Mouse (Mus musculus) heart, embryonic 16.5 days (tissue): ENCODE measurements around the gene Dusp14. TPM values are rescaled to one million over a fixed set of nuclear protein-coding genes. Genes with fewer than 3 reads are reported as not detected.

ENCODE experiments used
- ATAC-seq: fragments of 200-750 bp; cut with Nextera tagmentation; replicated peaks from 2 replicates; pipeline ENCODE4 v1.8.0; 2017; ENCODE audit warnings: moderate number of reproducible peaks; ENCODE audit not compliant: insufficient read depth, low FRiP score; ENCODE audit errors: extremely low read depth
- H3K27ac ChIP-seq: fragments of 300-500 bp; sonication (generic); 2 replicates; pipeline ENCODE4 v1.5.1; 2014; ENCODE audit warnings: mild to moderate bottlenecking, low read length, control low read depth, moderate library complexity
- H3K27me3 ChIP-seq: fragments of 300-500 bp; sonication (generic); 2 replicates; pipeline ENCODE4 v1.6.1; 2014; ENCODE audit warnings: low read length, mixed read lengths; ENCODE audit not compliant: control insufficient read depth, insufficient read depth
- H3K36me3 ChIP-seq: fragments of 300-500 bp; sonication (generic); 2 replicates; pipeline ENCODE4 v1.6.1; 2014; ENCODE audit not compliant: control insufficient read depth, insufficient read depth
- H3K4me1 ChIP-seq: fragments of 300-500 bp; sonication (generic); 2 replicates; pipeline ENCODE4 v1.6.1; 2014; ENCODE audit warnings: low read length, mixed read lengths; ENCODE audit not compliant: control insufficient read depth, insufficient read depth
- H3K4me2 ChIP-seq: fragments of 300-500 bp; sonication (generic); 2 replicates; pipeline ENCODE4 v1.6.1; 2014; ENCODE audit warnings: low read depth, mild to moderate bottlenecking, control low read depth, low read length
- H3K4me3 ChIP-seq: fragments of 300-500 bp; sonication (generic); 2 replicates; pipeline ENCODE4 v1.5.1; 2014; ENCODE audit warnings: mild to moderate bottlenecking, control low read depth, low read length
- H3K9ac ChIP-seq: fragments of 300-500 bp; sonication (generic); 2 replicates; pipeline ENCODE4 v1.6.1; 2014; ENCODE audit warnings: low read length, control low read depth
- H3K9me3 ChIP-seq: fragments of 300-500 bp; sonication (generic); replicated peaks from 2 replicates; pipeline ENCODE4 v1.6.1; 2016; ENCODE audit warnings: low read length; ENCODE audit not compliant: control insufficient read depth
- WGBS: fragments of 180-500 bp; shearing (Covaris S2); extraction: QIAGEN DNeasy Blood & Tissue Kit; methylation state at CpG from one replicate; pipeline ENCODE4 v1.1.7; 2014; 5-methylcytosine and 5-hydroxymethylcytosine counted together
- polyA plus RNA-seq: library from polyadenylated mRNA; unstranded; fragments of >200 nt; fragmentation: Nextera tagmentation; extraction: Ambion mirVana; gene quantifications from 2 replicates; pipeline ENCODE4 v1.2.1, GENCODE M21; 2015

The Dusp14 gene
- polyA plus RNA-seq, 1 experiment from 2014 or later: 7.2 TPM

GRCm38 (mm10) chr11:84072904-84073651 lies 4.0 kb upstream of the Dusp14 start:
- peaks cover 10% of the 10 kb centered on the region for H3K27me3 ChIP-seq
- no peaks in the 10 kb centered on the region for H3K36me3 ChIP-seq
- H3K4me3 ChIP-seq: no peak overlapping the region
- no peak overlapping the region for H3K27ac ChIP-seq
- no peaks in the 10 kb centered on the region for H3K9me3 ChIP-seq
- ATAC-seq: no peak
- 48% methylated on average over 9 of the region's 9 CpGs for WGBS
- H3K9ac ChIP-seq: no peak overlapping the region
- no peak overlapping the region for H3K4me2 ChIP-seq
- peaks cover 9% of the 10 kb centered on the region; the same call in 1 of the 2 replicates for H3K4me1 ChIP-seq

- H3K36me3 ChIP-seq: no peaks in the 10 kb centered on the region
- H3K4me1 ChIP-seq: peaks cover 21% of the 10 kb centered on the region
- H3K9ac ChIP-seq: peak overlapping the region; percentile 73
- no peak overlapping the region for H3K27ac ChIP-seq
- ATAC-seq: peak; percentile 50; the same call in 1 of the 2 replicates
- 2% methylated on average over 61 of the region's 63 CpGs for WGBS
- peak overlapping the region; percentile 71 for H3K4me3 ChIP-seq
- peak overlapping the region; percentile 97 for H3K4me2 ChIP-seq
- H3K27me3 ChIP-seq: peaks cover 22% of the 10 kb centered on the region
- no peaks in the 10 kb centered on the region for H3K9me3 ChIP-seq
Measured at GRCm38 (mm10) chr11:84068191-84069033, 649 bp downstream of the Dusp14 start.

- peak overlapping the region; percentile 71 for H3K4me3 ChIP-seq
- H3K27me3 ChIP-seq: peaks cover 22% of the 10 kb centered on the region
- 3% methylated on average over 21 of the region's 21 CpGs for WGBS
- peaks cover 20% of the 10 kb centered on the region for H3K4me1 ChIP-seq
- no peak overlapping the region for H3K27ac ChIP-seq
- peak overlapping the region; percentile 73 for H3K9ac ChIP-seq
- H3K36me3 ChIP-seq: no peaks in the 10 kb centered on the region
- ATAC-seq: peak; percentile 30; the same call in 1 of the 2 replicates
- peak overlapping the region; percentile 97 for H3K4me2 ChIP-seq
- no peaks in the 10 kb centered on the region for H3K9me3 ChIP-seq
Measured at GRCm38 (mm10) chr11:84067720-84068190, 1.3 kb downstream of the Dusp14 start.

- WGBS: 10% methylated on average over 18 of the region's 18 CpGs
- H3K27ac ChIP-seq: no peak overlapping the region
- peak overlapping the region; percentile 71 for H3K4me3 ChIP-seq
- H3K4me2 ChIP-seq: peak overlapping the region; percentile 97
- no peaks in the 10 kb centered on the region for H3K36me3 ChIP-seq
- H3K9ac ChIP-seq: no peak overlapping the region
- H3K27me3 ChIP-seq: peaks cover 22% of the 10 kb centered on the region
- no peak for ATAC-seq
- peaks cover 22% of the 10 kb centered on the region for H3K4me1 ChIP-seq
- no peaks in the 10 kb centered on the region for H3K9me3 ChIP-seq
Measured at GRCm38 (mm10) chr11:84066927-84067645, 2.0 kb downstream of the Dusp14 start.

- WGBS: 8% methylated on average over 11 of the region's 11 CpGs
- Histone ChIP-seq H3K36me3 (no peaks in the 10 kb centered on the region), H3K9ac (no peak overlapping the region), H3K4me2 (peak overlapping the region; percentile 31), H3K27ac (no peak overlapping the region), H3K4me3 (peak overlapping the region; percentile 21; the same call in 1 of the 2 replicates), H3K27me3 (peaks cover 26% of the 10 kb centered on the region), H3K4me1 (peaks cover 22% of the 10 kb centered on the region), H3K9me3 (no peaks in the 10 kb centered on the region)
- ATAC-seq: no peak
Measured at GRCm38 (mm10) chr11:84066071-84066481, 3.0 kb downstream of the Dusp14 start.

- no peak overlapping the region for H3K27ac ChIP-seq
- peaks cover 16% of the 10 kb centered on the region for H3K27me3 ChIP-seq
- H3K9ac ChIP-seq: no peak overlapping the region
- WGBS: 82% methylated on average over 3 of the region's 3 CpGs
- no peak for ATAC-seq
- no peaks in the 10 kb centered on the region for H3K36me3 ChIP-seq
- H3K4me3 ChIP-seq: no peak overlapping the region
- H3K4me1 ChIP-seq: peaks cover 19% of the 10 kb centered on the region
- H3K9me3 ChIP-seq: no peaks in the 10 kb centered on the region
- H3K4me2 ChIP-seq: no peak overlapping the region
Measured at GRCm38 (mm10) chr11:84063631-84064209, 5.3 kb downstream of the Dusp14 start.

GRCm38 (mm10) chr11:84062805-84063204 lies 6.3 kb downstream of the Dusp14 start:
- no peak overlapping the region for H3K27ac ChIP-seq
- H3K4me1 ChIP-seq: peaks cover 19% of the 10 kb centered on the region
- no peak; the same call in 1 of the 2 replicates for ATAC-seq
- H3K36me3 ChIP-seq: no peaks in the 10 kb centered on the region
- no peak overlapping the region for H3K4me2 ChIP-seq
- no peaks in the 10 kb centered on the region for H3K9me3 ChIP-seq
- H3K4me3 ChIP-seq: no peak overlapping the region
- H3K9ac ChIP-seq: no peak overlapping the region
- WGBS: 30% methylated on average over 2 of the region's 2 CpGs
- H3K27me3 ChIP-seq: peaks cover 16% of the 10 kb centered on the region

GRCm38 (mm10) chr11:84061881-84062280 lies 7.2 kb downstream of the Dusp14 start:
- H3K9ac ChIP-seq: no peak overlapping the region
- H3K27ac ChIP-seq: no peak overlapping the region
- H3K9me3 ChIP-seq: no peaks in the 10 kb centered on the region
- H3K4me1 ChIP-seq: peaks cover 14% of the 10 kb centered on the region
- no peak for ATAC-seq
- 77% methylated on average over 2 of the region's 2 CpGs for WGBS
- no peak overlapping the region for H3K4me3 ChIP-seq
- no peaks in the 10 kb centered on the region for H3K36me3 ChIP-seq
- peaks cover 16% of the 10 kb centered on the region for H3K27me3 ChIP-seq
- H3K4me2 ChIP-seq: no peak overlapping the region
